Mouse (Mus musculus): ENCODE data around the gene Pglyrp1.

Pglyrp1 gene

GRCm38 (mm10) chr7:18886963-18887362 is 15.8 kb downstream of the Pglyrp1 start:
- no peak for DNase-seq (ENCODE audit: low spot score in 2 of 2)

- DNase-seq (ENCODE audit: low spot score in 2 of 2): no peak
Measured at GRCm38 (mm10) chr7:18890848-18891247, 19.7 kb downstream of the Pglyrp1 start.

- DNase-seq (ENCODE audit: low spot score in 2 of 2): peak; percentile 65 to 76
Measured at GRCm38 (mm10) chr7:18891872-18892599, 20.9 kb downstream of the Pglyrp1 start.

GRCm38 (mm10) chr7:18893009-18893408 is 21.9 kb downstream of the Pglyrp1 start:
- DNase-seq (ENCODE audit: low spot score in 2 of 2): no peak

GRCm38 (mm10) chr7:18893651-18894430 is 22.7 kb downstream of the Pglyrp1 start:
- peak; percentile 14 to 31 for DNase-seq (ENCODE audit: low spot score in 2 of 2)

GRCm38 (mm10) chr7:18896536-18896935 is 25.4 kb downstream of the Pglyrp1 start:
- no peak for DNase-seq (ENCODE audit: low spot score in 2 of 2)

- no peak for DNase-seq (ENCODE audit: low spot score in 2 of 2)
Measured at GRCm38 (mm10) chr7:18900513-18900912, 29.4 kb downstream of the Pglyrp1 start.

GRCm38 (mm10) chr7:18902486-18902885 is 31.4 kb downstream of the Pglyrp1 start:
- no peak for DNase-seq (ENCODE audit: low spot score in 2 of 2)

- DNase-seq (ENCODE audit: low spot score in 2 of 2): no peak
Measured at GRCm38 (mm10) chr7:18904971-18905370, 33.8 kb downstream of the Pglyrp1 start.

GRCm38 (mm10) chr7:18909797-18910196 is 38.7 kb downstream of the Pglyrp1 start:
- DNase-seq (ENCODE audit: low spot score in 2 of 2): no peak

- peak; percentile 98 to 99 for DNase-seq (ENCODE audit: low spot score in 2 of 2)
Measured at GRCm38 (mm10) chr7:18910241-18910831, 39.2 kb downstream of the Pglyrp1 start, which contains the start of gene Ccdc61. TSS of gene Ccdc61 (minus strand) at chr7:18910415.

- no peak for DNase-seq (ENCODE audit: low spot score in 2 of 2)
Measured at GRCm38 (mm10) chr7:18916254-18916653, 45.1 kb downstream of the Pglyrp1 start.

- DNase-seq (ENCODE audit: low spot score in 2 of 2): no peak
Measured at GRCm38 (mm10) chr7:18917931-18918330, 46.8 kb downstream of the Pglyrp1 start.

- DNase-seq (ENCODE audit: low spot score in 2 of 2): no peak
Measured at GRCm38 (mm10) chr7:18921069-18921468, 49.9 kb downstream of the Pglyrp1 start.

GRCm38 (mm10) chr7:18922807-18923206 is 51.7 kb downstream of the Pglyrp1 start:
- DNase-seq (ENCODE audit: low spot score in 2 of 2): no peak

GRCm38 (mm10) chr7:18923267-18923666 is 52.1 kb downstream of the Pglyrp1 start:
- DNase-seq (ENCODE audit: low spot score in 2 of 2): no peak

- DNase-seq (ENCODE audit: low spot score in 2 of 2): no peak
Measured at GRCm38 (mm10) chr7:18923711-18924191, 52.6 kb downstream of the Pglyrp1 start.

- DNase-seq (ENCODE audit: low spot score in 2 of 2): no peak
Measured at GRCm38 (mm10) chr7:18924321-18924720, 53.2 kb downstream of the Pglyrp1 start.

GRCm38 (mm10) chr7:18925162-18925938 is 54.2 kb downstream of the Pglyrp1 start, which contains the start of gene Nova2:
TSS of gene Nova2 (plus strand) at chr7:18925888.
- peak; percentile 60 to 76 for DNase-seq (ENCODE audit: low spot score in 2 of 2)

- DNase-seq (ENCODE audit: low spot score in 2 of 2): no peak
Measured at GRCm38 (mm10) chr7:18926041-18926790, 55.1 kb downstream of the Pglyrp1 start.

- DNase-seq (ENCODE audit: low spot score in 2 of 2): no peak
Measured at GRCm38 (mm10) chr7:18926911-18927310, 55.8 kb downstream of the Pglyrp1 start.
